Mouse (Mus musculus) heart, postnatal 36 days (tissue): Measurements from ENCODE around the gene Chrng. TPM values are rescaled to one million over a fixed set of nuclear protein-coding genes. Genes with fewer than 3 reads are reported as not detected.

Experiments
- DNase-seq, 2 experiments: peaks; one replicate each; pipeline ENCODE4 v3.0.0; 2021 to 2022
- intact Hi-C: fragments of 180-260 bp; cut with DNase I; formaldehyde crosslinking; loops from one replicate; pipeline ENCODE4 v1.15.1; 2025
- total RNA-seq, 2 experiments: library from RNA; stranded (reverse); gene quantifications; 2 replicates each; pipeline ENCODE4 v1.2.3; 2021

Chrng gene
- total RNA-seq, 2 experiments from 2014 or later, result not detected

DNA sequence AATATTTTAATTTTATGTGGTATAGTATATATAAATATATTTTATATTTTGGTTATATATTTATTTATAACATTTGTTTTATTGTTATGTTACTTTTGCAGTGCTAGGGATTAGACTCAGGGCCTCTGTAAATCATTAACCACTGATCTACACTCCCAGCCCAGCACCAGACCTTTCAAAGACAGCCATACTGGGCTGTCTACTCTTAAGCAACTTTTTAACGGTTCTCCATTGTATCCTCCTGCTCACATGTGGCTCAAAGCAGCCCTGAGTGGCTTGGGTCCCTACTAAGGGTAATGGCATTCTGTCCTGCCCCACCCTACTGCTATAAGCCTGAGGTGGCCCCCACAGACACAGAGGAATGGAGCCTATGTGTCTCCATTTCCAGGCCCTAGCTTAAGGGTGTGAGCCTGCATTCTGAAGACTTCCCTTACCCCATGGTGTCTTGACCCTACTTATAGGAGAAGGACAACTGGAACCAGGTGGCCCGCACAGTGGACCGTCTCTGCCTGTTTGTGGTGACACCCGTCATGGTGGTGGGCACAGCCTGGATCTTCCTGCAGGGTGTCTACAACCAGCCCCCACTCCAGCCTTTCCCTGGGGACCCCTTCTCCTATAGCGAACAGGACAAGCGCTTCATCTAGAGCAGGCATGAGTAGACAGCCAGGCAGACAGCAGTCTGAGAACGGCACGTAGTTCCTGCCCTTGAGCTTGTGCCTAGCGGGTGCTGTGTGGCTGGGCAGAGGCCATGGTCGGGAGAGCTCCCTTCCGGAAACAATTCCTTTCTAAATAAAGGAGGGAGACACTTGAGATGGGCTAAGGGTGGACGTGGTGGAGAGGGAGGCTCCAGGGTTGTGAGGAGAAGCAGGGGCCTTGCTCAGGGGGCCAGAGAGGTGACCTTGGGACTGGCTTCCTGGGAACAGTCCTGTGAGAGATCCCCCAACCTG is 6.1 kb upstream of the Chrng start:
- intact Hi-C loops, result no loop called here
- DNase-seq, result no peak

DNA sequence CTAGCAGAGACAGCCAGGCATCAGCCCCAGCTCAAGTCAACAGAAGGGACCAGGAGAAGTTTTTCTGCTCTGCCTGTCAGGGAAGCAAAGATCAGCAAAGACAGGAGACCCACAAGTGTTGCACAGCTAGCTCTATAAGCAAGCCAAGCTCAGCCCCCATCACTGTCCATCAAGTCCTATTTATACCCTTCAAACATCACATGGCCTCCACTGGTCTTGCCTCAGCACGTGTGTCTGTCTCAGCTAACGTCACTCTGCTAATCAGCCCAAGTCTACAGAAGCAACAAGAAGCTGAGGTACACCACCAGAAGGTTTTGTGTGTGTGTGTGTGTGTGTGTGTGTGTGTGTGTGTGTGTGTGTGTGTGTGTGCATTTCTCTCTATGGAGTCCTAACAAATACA is 3.6 kb upstream of the Chrng start:
- no peak for DNase-seq
- intact Hi-C loops, result no loop called here

DNA sequence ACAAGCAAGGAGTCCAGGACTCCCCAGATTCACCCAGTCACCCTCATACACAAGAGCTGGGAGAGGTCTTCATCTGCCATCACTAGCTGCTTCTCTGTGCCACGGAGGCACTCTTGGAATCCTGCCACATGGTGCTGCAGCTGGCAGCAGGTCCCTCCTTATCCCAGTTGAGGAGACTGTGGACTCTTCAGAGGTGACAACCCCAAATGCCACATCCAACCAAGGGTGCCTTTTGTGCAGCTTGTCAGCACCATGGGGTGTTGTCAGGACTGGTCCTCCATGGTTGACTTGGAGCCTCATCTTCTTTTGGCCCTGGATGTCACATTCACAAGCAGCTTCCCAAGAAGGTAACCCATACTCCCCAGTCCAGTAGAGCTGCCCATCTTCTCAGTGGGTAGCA is 2.6 kb upstream of the Chrng start:
- DNase-seq, result no peak
- intact Hi-C loops, result no loop called here

DNA sequence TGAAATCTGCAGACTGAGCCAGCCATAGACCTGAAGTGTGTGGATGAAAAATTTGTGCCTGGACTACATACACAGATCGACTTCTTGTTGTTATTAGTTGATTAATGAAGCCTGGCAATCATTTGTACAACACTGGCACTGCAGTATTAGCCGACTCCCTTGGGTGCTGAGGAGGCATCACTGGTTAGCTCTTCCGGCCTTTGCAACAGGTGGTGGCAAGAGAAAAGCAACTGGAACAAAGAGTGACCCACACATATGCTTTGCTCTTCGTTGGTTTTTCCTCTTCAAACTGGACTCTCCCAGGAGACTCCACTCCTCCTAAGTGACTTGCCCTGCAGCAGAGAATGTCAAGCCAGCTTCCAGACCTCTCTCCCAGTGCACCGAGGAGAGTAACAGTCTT is 678 bp upstream of the Chrng start:
- DNase-seq, result no peak
- intact Hi-C loops, result no loop called here

DNA sequence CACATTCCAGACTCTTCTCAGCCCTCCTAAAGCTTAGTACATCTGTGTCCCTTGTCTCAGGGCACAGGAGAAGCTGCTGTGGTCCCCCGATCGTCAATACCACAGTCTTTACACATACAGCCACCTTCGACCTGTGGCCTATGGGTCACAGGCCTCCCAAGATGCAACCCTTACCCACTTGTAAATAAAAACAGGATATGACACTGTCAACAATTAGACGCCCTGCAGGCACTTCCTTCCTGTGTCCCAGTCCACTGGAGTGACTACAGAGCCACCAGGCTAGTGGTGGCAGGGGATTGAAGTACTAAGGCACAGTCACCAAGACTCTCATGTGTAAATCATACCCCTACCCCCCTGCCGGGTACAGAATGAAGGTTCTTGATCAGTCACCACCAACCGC is 581 bp downstream of the Chrng start:
- intact Hi-C loops, result no loop called here
- no peak for DNase-seq

DNA sequence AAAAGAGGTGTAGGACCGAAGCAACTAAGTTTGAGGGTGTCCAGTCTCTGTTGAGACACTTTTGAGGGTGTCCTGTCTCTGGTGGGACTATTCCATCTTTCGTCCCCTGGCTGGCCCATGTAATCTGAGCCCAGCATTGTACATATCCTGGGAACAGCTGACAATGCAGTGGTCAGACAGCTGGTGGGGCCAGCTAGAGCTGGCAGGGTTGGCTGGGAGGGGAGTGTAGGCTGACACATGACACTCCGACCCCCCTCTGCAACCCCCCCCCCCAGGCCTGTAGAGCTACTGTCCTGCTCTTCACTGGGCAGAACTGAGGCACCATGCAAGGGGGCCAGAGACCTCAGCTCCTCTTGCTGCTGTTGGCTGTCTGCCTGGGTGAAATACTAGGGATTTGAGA is 1.0 kb downstream of the Chrng start:
- intact Hi-C loops, result no loop called here
- no peak for DNase-seq

DNA sequence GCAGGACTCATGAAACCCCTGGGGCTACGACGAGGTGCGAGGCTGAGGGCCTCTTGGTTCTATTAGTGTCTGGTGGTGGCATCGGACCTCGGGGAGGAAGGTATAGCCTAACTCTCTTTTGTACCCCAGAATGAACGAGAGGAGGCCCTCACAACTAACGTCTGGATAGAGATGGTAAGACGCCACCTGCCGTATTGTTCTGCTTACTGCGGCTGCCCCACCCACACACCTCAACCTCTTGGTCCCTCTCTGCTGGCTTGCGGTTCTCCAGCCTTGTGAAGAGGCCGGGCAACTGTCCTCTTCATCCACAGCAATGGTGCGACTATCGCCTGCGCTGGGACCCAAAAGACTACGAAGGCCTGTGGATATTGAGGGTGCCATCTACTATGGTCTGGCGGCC is 1.9 kb downstream of the Chrng start:
- DNase-seq, result no peak
- intact Hi-C loops, result no loop called here

DNA sequence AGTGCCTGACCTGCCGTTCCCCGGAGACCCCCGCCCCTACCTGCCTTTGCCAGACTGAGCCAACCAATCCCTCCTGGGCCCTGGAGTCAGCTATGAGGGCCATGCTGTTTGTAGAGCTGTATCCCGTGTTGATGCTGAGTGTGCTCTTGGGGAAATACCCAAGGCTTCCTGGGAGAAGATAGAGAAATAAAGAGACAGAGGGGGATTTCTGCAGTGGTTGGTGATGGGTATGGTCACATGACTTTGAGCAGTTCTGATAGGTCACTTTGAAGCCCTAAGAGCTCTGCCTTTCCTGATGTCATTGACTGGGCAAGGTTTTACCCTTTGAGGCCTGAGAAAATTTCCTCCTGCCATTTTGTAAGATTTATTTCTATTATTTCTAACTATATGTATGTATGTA is 7.0 kb downstream of the Chrng start:
- no peak for DNase-seq
- intact Hi-C loops, result no loop called here

DNA sequence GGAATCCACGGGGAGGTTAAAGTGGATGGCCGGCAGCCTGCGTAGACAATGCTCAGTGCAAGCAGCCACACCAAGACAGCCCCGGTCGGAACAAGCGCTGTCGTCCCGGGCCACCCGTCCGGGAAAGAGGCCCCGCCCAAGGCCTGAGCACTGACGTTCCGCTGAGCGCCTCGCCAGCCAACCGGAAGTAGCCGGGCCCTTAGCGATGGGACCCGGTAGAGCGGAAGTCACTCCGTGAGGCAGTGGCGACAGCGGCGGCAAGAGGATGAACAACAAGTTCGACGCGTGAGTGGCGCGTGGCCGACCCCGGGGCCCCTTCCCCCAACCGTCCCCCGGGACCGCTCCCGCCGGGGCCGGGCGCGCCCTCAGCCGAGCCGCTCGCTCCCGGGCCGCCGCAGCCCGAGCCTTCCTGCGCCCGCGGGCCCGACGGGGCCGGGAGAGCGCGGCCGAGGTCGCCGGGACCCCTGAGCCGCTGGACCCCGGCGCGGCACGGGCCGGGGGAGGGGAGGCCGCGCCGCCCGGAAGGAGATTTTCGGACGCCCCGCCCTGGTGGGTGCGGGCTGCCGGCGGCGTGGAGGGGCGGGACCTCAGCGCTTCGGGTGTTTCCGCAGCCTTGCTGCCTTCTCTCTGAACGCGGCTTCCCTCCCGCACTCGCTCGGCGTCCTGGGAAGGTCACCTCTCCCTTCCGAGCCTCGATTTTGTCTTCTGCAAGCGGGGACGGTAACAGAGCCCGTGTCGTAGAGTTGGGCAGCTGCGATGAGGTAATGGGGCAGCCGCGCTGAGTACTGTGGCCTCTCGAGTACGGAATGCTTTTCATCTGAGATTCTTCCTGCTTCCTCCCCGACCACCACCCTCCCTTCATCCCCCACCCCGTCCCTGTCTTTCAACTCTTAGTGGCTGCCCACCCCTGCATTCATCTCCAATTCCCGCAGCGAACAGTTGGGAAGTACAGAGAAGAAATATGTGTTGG is 9.6 kb downstream of the Chrng start, which contains the start of gene Eif4e2:
Eif4e2 (plus strand) TSS at position 180 of the 970 bp plus-strand sequence.
- peak; percentile 93 for DNase-seq
- intact Hi-C loops, result no loop called here

DNA sequence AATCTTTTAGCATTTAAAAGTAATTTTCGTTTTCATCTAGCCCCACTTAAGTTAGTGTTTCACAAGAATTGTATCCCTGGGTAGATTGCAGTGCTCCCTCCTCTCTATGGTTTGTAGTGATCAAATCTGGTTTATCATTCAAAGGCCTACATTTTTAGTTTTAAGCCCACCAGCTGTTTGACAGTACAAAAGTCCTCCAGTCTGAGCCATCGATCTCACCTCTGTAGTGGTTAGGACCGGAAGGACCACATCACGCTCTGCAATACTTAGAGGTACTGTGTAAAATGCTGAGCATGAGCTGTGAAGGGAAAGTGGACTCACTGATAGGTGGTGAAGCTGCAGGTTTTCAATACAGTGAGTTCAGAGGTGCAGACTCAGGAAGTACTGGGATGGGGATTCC is 10.3 kb downstream of the Chrng start:
- no peak for DNase-seq
- intact Hi-C loops, result no loop called here

DNA sequence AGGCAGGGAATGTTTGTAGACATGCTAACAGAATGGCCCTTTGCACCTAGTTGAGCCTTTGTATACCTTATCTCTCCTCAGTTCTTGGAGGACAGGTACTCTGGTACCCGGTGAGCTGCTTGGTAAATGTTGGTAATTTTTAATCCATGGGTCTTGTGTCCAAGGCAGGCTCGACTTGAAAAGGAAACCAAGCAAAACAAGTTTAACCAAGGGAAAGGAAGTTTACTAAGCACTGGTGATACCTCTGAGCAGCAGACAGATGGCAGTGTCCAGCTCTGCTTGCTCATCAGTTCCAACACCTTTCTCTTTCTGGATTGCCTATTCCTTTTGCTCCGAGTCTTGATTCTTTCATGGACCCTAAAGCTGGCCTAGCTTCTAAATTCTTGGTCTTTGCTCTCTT is 13.5 kb downstream of the Chrng start:
- DNase-seq, result no peak
- intact Hi-C loops, result no loop called here

DNA sequence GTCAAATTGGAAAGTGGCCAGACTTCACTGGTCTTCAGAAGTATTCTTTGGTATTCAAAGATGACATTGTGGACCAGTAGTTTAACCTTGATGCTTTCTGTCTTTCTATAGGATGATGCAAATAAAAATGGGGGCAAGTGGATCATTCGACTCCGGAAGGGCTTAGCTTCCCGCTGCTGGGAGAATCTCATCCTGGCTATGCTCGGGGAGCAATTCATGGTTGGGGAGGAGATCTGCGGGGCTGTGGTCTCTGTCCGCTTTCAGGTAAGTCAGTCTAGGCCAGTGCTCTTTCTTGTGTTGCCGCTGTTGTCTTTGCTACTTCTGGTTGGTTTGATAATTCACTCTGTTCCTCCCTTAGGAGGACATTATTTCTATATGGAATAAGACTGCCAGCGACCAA is 21.3 kb downstream of the Chrng start:
- DNase-seq, result no peak
- intact Hi-C loops, result no loop called here

DNA sequence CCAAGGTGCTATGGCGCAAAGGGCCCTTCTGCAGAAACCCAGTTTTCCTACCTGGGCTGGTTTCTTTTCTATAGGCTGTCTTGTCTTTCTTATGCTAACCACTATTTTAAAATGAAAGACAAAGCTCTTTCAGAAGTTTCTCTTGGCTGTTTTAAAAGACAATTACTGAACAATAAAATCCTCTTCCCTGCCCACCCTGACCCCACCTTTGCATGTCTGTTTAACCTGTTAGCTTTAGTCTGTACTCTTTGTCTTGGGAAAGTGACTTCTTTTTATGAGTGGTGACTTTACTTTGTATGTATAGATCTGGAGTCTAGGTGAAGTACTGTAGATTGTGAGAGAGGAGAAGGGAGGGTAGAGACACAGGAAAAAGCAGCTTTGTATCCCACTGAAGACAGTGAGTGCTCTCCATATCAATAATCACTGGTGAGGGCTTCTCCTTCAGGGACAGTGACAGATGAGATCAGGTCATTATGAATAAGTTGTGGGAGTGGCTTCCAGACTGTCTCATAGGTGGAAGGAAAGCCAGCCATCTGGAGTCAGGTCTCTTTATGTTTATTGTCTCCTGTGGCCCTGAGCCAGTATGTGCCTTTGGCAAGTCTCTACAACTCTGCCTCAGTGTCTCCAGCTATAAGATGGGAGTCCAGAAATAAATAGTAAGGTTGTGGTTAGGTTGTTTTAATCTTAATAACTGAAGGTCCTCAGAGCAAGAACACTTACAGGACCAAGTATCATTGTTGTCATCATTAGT is 22.1 kb downstream of the Chrng start:
- DNase-seq, result no peak
- intact Hi-C loops, result no loop called here

DNA sequence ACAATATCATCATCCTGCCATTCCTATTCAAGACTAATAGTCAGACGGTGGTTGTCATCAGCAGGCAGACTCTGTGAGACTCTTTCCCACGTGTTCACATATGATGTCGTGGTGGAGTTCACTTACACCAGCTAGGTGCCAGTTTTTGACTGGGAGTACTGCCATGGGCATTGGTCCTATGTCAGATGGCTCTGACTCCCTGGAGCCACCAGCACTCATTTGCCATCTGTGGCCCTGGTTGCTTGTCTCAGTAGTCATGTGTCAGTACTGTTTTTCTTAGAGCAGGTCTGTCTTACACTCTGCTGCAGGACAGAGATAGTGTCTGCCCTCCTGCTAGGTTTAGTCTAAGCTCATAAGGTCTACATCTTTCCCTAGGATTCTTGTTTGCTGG is 22.7 kb downstream of the Chrng start:
- intact Hi-C loops, result no loop called here
- DNase-seq, result no peak

DNA sequence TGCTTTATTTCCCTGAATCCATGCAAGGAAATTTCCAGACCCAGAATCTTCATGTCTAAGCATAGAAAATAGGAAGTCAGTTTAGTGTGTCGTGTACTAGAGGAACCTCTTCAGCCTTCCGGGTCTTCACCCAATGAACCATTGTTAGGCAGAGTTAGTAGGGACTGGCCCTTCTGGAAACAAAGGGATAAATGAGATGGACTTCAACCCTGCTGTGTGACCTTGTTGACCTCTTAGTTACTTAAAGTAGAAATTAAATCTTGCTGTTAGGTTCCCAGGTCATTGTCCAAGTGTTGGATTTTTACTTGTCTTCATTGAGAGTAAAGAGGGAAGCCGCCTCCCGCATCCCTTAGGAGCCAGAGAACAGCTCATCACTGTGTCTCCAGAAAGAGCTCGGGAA is 26.1 kb downstream of the Chrng start:
- intact Hi-C loops, result no loop called here
- DNase-seq, result no peak

DNA sequence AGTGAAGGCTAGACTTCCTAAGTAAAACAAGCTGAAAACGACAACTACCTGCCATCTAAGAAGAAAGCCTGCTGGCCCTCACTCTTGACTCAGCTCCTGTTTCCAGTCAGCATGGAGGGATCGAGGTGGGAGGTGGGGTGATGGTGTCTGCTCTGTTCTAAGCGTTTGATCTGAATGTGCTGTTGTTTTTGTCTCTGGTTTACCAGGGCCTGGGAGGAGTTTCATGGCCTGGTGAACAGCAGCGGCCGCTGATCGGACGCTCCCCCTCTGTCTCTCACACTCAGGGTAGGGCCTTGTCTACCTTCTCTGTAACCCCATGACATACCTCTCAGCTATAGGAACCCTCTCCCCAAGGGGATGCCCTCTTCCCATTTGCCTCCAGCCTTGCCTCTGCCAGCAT is 27.7 kb downstream of the Chrng start:
- no peak for DNase-seq
- intact Hi-C loops, result no loop called here

DNA sequence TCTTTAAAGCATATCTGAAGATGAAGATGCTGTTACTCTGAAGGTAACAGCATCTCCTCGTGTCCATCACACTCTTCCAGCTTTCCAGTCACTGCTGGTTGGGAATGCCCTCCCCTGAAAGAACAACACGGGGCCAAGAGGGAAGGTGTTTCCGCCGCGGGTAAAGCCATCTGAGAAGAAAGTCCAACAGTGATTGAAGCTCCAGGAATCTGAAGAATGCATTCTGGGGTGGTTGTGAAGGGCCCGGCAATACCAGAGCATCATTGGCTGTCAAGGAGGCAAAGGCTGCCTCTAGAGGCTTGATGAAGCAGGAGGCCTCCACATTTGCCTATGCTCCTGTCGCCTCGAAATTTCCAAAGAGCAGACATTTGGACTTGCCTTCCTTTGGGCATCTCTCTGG is 34.6 kb downstream of the Chrng start:
- DNase-seq, result no peak
- intact Hi-C loops, result no loop called here

DNA sequence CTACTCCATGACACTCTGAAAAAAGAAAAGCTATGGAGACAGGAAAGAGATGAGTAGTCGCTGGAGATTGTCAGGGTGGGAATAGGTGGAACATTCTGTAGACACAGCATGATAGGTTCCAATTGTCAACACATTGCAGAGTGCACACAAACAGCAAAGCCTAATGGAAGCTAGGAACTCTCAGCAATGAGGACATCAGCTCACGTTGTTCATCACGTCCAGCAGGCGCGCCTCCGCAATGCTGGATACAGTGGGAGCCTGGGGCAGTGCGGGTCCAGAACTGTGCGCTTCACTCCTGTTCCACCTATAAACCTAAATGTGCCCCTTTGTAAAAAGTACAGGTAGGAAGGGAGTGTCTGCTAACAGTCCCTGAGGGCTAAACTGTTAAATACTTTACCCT is 38.6 kb downstream of the Chrng start:
- DNase-seq, result no peak
- intact Hi-C loops, result no loop called here

DNA sequence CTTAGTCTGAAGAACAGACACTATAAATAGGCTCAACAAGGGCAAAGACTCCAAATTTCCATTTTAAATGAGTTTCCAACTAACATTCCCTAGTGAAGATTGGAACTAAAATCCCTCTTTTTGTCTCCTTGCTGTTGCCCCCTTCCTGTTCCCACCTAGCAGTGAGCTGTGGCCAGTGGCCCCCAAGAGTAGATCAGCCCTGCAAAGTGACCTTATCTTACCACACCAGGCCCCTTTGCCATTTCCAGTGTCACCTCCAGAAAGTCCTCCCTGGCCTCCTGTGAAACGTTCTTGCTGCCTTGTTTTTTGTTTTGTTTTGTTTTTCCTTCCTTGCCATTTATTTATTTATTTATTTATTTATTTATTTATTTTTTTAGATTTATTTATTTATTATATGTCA is 41.0 kb downstream of the Chrng start:
- intact Hi-C loops, result loop anchor here (5.0 kb wide), 2 partner anchors 112 to 162 kb away; no protein-coding TSS in a partner anchor
- DNase-seq, result no peak

DNA sequence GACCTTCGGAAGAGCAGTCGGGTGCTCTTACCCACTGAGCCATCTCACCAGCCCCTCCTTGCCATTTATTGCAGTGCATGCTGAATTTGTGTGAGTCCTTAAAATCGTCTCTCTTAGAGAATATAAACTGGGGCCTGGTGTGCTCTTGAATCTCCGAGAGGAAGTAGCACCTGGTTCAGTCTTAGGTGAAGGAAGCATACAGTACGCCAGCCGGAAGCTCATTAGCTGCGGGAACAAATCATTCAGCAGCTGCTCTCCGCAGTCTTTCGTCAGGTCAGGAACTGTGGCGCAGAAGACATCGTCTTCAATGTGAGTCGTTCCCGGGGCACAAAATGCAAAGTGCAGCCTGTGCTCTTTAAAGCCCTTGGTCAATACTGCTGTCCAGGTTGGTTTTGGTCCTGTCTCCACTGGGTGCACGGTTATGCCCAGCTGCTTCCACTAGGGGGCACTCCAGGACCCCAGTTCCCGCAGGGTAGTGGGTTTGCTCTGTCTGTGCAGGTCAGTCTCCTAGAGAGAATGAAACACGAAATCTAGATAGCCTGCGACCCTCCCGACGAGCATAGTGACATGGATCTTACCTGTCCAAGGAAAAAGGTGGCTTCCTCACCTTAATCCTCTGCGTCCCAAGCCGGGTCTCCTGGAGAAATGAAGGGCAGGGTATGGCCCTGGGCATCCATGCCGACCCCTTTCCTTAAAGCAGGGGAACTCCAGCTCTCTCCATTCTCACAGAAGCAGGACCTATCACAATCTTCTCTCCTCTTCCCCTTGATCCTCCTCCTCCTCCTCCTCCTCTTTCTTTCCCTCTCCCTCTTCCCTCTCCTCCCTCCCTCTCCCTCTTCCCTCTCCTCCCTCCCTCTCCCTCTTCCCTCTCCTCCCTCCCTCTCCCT is 41.7 kb downstream of the Chrng start:
- intact Hi-C loops, result loop anchor here (1.0 to 5.0 kb wide), 3 partner anchors 46 to 161 kb away; no protein-coding TSS in a partner anchor
- DNase-seq, result peak; percentile 79
